Mouse (Mus musculus): Measurements from ENCODE around the gene Gipc2.

Gene Gipc2

DNA sequence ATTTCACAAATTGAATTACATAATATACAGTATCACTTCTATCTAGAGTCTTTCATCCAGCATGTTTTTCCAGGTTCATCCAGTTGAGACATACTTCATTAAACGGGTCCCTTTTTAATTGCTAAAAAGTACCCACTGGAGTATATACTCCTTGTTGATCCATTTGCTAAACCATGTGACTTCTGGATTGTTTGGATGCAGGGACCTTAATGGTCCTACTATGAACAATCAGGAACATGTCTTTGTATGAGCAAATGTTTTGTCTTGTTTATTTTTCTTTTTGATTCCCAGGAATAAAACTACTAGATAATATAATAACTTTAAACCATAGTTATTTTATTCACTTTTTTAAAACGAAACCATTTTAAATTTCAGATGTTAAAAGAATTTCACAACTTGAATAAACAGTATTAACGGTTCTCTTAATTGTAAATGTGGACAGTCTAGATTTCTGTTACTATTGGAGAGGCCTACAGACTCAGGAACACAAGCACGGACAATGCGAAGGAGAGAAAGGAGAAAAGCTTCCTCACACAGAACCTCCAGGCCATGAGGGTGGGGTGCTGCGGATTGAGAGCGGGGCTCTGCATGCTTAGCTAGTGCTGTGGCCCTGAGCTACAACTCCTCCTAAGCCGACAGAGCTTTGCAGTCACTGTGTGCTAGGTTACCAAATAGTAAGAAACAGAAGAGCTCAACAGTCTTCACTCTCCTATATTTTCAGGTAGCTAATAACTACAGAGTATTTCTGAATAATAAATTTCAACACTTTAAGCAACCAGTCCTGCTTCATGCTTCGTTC, 24.8 kb upstream of the Gipc2 start:
- DNase-seq (ENCODE audit: extremely low read depth, low read depth) = peak; percentile 66

DNA sequence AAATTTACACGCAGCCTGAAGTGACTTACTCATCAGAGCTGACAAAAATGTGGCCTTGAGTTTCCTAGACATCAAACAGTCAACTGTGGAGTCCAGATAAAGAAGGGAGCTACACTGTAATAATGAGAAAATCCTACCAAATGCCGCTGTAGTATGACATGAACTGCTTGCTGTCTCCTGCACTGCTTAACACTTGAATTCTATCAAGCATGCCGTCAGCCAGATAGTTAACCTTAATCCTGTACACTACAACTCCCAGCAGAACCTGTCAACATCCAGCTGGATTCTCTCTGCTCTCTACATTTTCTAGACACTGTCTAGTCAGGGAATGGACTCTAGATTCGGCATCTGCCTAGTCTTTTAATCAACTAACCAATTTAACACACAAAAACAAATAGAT, 23.3 kb upstream of the Gipc2 start:
- peak; percentile 51 for DNase-seq (ENCODE audit: extremely low read depth, low read depth)

DNA sequence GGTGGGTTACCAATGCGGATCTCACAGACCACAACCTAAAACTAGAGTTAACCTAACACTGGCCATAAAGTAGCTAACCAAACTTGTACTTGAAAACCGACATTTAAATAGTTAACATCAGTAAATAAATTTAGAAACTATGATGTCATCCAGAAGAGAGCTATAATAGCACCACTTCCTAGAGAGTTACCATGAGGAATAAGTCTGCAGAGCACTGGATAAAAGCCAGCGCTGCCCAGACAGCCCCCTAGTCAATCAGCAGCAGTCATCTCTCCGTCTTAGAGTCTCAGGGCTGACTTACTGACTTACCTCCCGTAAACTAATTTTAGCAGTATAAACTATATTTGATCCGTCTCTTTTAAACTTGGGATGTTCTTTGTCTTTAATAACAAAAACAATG, 20.1 kb upstream of the Gipc2 start:
- no peak for DNase-seq (ENCODE audit: extremely low read depth, low read depth)

DNA sequence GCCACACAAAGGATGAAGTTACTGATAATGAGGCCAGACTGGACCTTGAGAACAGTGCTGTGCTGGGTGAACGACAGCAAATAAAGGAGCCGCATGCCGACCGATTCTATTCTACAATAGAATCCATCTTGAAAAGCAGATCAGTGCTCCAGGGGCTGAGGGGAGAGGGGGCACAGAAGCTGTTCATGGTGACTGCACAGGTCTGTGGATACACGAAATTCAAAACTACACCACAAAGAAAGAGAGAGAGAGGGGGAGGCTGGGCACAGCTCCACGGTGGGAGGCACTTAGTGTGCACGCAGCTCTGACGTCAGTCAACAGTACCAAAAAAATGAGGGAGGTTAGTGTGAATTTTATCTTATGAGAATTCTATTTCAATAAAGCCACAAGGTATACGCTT, 17.5 kb upstream of the Gipc2 start:
- no peak for DNase-seq (ENCODE audit: extremely low read depth, low read depth)

DNA sequence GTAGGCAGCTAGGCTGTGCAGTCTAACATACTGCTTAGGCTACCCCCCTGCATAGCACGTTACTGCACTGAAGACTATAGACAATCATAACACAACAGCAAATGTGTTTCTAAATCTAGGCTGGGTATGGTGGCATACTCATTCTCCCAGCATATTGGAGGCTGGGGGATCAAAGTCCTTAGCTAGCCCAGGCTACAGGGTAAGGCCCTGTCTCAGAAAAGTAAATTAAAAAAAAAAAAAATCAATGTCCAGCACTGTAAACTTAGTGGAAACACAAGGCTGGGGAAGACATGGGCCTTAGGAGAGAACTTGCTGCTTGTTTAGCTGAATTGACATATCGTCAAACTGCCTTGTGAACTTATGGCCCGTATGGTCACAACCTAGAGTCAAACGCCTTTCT, 14.6 kb upstream of the Gipc2 start:
- DNase-seq (ENCODE audit: extremely low read depth, low read depth) = no peak

DNA sequence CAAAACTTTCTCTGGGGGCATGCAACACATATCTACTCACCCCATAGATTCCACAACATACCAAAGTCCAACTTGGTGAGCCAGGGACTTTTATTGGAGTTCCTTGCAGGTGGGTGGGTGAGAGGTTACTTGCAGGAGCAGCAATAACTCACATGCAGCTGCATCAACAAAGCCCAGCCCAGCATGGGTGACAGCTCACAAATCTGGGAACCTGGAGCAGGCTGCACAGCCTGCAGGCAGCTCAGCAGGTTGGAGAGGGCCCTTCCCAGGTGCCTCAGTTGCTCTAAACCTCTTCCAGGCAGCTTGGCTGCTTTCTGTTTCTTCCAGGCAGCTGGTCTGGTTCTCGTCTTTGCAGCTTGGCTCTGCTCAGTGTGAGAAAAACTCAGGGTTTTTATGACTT, 13.3 kb upstream of the Gipc2 start:
- no peak for DNase-seq (ENCODE audit: extremely low read depth, low read depth)

DNA sequence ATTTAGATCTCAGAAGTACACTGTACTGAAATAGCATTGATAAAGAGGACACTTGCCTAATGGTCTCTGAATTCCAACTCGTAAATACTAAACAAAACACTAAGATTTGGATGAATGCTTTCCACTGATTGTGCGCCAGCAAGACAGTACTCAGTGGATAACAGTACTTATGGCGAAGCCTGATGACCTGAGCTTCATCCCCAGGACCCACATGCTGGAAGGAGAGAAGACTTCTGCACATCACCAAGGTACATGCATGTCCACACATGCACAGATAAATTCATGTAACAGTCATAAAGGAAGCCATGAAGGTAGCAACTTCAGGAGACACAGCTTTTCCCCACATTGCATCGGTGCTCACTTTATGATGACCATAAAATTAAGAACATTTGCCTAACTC, 12.8 kb upstream of the Gipc2 start:
- no peak for DNase-seq (ENCODE audit: extremely low read depth, low read depth)

DNA sequence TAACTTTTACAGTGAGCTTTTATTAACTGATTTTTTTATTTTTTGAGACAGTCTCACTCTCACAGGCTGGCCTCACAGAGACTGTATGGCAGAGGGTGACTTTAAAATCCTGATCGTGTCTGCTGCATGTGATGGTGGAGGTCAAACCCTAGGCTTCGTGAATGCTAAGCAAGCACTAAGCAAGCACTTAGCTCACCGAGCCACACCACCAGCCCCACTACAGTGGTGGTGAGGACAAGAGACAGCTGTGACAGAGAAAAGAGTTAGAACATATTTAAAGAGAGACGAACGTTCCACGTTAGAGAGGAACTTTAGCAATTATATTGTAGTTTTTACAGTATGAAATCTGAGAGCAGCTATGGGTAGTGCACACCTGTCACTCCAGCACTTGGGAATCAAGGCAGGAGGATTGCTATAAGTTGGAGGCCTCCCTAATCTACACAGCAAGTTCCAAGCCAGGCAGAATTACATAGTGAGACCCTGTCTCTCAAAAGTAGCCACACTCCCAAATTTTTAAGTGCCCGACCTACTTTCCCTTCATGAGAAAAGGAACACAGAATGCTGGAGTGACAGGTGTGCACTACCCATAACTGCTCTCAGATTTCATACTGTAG, 6.4 kb upstream of the Gipc2 start:
- DNase-seq (ENCODE audit: extremely low read depth, low read depth) = no peak

DNA sequence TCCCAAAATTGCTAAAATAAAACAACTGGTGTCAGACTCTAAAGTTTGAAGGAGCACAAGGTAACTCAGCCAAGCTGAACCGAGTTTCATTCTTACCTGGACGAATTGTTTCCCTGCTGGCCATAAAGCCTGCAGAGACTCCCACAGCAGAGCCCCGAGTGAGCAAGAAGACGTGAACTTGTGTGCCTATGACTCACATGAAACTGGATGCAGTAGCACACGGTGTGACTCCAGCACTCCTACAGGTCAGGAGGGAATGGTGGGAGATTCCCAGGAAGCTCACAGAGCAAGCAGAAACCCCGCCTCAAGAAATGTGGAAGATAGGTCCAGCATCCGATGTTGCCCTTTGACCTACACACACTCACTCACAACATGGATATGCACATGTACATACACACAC, 5.8 kb upstream of the Gipc2 start:
- DNase-seq (ENCODE audit: extremely low read depth, low read depth) = no peak

DNA sequence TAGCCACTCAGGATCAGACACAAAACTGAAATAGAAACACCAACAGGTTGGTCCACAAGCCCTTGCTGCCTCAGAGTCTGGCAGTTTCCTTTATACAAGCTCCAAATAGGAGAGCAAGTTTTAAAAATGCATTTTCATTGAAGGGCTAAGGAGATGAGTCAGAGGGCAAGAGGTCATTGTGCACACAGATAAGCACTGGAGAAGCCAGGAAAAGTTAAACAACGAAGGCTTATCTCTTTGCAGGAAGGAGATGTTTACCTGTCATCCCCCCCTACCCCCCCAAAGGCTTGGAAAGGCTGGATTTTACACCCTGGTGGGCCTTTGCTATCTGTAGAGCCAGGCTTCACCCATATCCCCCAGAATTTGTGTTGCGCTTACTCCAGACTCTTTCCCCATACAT, 5.2 kb upstream of the Gipc2 start:
- no peak for DNase-seq (ENCODE audit: extremely low read depth, low read depth)

DNA sequence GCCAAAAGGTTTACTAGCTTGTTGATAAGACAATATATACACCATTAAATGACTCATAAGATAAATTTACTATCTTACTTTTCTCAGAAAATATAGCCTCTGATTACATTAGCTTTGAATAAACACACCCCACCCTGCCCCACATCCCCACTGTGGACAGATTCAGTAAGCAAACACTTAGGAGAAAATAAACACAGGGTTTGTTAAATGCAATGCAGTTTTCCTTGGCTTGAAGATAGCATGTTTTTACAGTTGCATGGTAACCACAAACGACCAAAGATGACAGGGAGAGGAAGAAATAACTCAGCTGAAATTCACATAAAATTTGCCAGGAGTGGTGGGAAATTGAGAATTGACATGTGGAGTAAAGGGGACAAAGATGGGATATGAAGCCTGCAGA, 4.4 kb upstream of the Gipc2 start:
- no peak for DNase-seq (ENCODE audit: extremely low read depth, low read depth)

DNA sequence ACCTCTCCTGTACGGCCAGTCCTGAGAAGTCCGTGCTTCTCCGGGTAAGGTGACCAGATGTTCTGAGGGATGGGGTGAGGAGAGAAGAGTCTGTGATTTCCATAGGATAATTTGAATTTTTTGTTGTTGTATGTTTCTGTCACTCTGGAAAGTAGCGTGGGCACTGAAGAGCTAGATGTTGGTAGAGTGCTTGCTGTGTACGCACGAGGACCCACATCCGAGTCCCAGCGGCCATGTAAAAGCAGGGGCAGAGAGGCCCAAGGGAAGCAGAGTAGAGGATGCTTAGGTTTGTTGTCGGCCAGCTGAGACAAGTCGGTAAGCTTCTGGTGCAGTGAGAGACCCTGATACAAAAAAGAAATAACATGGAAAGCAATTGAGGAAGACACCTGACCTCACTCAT, 2.0 kb upstream of the Gipc2 start:
- DNase-seq (ENCODE audit: extremely low read depth, low read depth) = no peak

DNA sequence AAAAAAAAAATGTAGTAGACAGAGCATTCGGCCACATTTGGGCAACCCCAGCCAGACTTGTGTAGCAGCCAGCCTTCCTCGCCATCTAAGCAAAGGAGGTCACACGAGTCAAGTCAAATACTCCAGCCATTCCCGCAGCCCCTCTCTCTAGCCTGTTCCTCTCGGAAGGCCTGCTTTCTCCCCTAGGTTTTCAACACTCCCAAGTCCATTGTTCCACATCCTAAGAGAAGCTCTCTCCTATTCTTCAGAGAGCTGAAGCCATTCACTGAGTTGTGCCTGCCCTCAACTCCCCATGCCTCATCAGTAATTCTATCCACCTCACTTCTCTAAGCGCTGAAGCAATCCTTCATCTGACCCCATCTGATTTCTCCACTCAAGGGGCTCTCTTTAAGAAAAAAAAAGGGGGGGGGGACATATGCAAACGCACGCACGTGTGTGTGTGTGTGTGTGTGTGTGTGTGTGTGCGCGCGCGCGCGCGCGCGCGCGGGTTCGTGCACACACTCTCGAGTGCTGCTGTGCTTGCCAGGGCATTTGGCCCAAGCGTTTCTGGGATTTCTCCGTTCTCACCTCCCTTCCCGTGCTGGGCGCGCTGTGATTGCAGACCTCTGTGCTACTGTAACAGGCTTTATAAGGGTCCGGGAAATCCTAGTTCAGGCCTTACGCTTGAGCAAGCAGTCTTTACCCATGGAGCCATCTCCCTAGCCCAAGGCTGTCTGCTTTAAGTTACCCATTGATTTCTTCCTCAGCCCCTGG, 845 bp upstream of the Gipc2 start:
- no peak for DNase-seq (ENCODE audit: extremely low read depth, low read depth)

DNA sequence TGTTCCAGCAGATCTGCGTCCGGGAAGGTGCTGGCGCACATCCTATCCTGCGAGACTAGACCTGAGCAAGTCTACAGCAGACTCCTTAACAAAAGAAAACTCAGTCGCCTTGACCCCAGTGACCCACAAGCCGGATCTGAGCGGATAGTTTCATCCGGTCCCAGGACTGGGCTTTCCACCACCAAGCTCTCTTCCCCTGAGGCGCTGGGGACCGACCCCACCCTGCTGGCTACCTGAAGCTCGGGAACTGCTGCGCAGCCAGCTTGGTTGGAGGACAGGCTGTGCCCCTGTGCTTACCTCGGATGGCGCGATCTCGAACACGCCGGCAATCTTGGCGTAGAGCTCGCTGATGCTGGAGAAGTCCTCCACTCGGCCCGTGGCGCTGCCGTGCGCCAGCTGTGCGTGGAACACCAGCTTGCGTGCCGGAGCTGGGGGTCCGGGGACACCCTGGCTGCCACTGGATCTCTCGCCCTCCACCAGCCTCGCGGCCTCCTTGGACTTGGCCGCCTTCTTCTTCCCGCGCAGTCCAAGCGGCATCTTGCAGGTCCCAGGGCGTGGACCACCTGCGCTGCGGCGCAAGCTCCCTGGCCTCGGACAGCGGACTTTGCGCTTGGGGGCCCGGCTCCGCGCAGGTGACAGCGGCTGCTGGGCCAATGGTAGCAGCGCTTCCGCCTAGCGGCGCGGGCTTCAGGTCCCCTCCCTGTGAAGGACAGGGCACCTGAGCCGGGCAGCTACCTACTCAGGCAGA, 505 bp downstream of the Gipc2 start:
- no peak for DNase-seq (ENCODE audit: extremely low read depth, low read depth)

DNA sequence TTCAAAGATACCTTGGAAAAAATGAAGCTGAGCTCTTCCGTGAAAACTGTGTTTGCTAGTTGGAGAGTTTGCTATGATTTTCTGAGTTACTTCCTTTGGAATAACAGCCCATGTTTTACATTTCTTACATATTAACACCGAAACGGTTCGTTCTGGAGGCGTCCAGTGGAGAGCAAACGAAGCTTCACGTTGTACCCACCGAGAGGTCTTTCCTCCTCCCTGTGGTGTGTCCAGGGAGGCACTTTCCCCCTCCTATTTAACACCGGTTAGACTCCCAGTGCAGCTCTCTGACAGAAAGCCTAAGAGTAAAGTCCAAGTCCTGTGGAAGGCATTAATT, 1.0 kb downstream of the Gipc2 start:
- DNase-seq (ENCODE audit: extremely low read depth, low read depth) = no peak

DNA sequence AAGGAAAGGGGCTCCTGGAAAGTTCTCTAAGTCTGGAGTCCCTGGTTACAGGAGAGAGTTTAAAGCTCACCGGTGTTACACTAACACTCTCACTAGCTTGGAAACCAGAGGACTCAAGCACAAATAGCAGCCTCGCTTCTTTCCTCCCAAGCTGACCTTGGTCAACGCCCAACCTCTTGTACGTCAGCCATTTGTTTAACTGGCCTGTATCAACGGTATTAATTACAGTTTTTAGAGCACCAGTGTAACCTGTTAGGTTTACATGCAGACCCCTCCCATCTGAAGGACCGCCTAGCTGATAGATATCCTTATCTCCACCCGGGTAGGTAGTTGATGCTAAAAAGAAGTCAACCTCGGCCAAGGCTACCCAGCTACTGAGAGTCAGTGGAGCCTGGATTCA, 2.7 kb downstream of the Gipc2 start:
- DNase-seq (ENCODE audit: extremely low read depth, low read depth) = no peak

DNA sequence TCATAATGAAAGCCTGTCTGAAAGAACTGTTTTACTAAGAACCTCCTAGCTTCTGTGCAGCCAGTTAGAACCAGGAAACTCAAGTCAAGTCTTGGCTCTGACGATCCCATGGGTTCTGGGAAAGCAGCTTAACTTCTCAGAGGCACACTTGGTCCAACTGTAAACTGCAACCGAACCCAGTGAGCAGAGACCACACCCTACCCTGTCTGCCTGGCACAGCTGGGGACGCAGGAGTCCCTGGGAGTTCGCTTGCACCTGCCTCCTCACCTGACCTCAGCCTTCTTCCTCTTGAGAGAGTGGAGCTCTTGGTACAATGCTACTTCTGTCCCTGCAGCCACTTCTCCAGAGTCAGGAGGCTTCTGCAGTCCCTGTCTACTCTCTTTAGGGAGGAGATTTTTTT, 5.4 kb downstream of the Gipc2 start:
- no peak for DNase-seq (ENCODE audit: extremely low read depth, low read depth)

DNA sequence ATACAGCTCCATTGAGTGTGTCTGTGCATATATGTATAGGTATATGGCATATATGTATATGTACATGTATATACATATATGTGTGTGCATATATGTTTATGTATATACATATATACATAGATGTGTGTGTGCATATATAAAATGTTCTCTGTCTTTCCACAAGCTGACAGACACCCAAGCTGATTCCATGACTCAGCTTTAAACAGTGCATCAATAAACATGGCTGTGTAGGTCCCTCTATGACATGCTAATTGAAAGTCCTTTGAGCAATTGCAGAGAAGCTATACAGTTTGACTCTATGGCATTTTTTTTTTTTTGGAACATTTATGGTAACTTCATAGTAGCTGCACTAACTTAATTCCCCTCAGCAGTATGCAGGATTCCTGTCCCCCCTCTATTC, 6.7 kb downstream of the Gipc2 start:
- no peak for DNase-seq (ENCODE audit: extremely low read depth, low read depth)

DNA sequence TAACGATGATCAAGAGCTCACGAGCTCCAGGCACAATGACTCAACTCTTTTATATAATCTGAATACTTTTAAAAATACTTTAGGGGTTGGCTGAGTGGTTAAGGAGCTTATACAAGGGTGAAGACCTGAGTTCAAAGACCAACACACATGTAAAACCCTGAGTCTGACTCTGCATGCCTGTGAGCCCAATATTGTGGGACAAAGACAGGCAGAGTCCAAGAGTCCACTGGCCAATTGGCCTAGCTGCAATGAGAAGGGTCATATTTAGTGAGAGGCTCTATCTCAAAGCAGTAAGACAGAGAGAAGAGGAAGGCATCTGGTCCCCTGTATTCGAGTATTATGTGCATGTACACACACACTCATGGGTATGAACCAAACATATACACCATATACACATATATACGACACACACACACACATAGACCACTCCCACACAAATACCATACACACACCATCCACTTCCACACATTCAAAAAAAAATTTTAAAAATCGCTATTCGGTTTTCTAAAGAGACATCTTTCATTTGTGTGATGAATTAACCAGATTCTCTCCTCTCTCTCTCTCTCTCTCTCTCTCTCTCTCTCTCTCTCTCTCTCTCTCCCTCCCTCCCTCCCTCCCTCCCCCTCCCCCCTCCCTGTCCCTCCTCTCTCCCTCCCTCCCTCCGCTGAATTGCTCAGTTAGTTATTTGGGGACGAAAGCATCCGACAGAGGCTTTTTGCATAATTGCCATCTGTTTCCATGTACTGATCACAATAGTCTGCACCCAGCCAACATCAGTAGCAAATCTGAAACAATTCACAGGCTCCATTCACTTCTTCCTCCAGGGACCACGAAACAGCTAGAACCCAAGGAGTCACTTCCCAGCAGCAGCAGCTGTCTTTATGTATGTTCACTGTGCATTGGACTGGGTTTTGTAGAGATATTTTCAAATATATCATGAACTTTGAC, 7.4 kb downstream of the Gipc2 start:
- DNase-seq (ENCODE audit: extremely low read depth, low read depth) = no peak

DNA sequence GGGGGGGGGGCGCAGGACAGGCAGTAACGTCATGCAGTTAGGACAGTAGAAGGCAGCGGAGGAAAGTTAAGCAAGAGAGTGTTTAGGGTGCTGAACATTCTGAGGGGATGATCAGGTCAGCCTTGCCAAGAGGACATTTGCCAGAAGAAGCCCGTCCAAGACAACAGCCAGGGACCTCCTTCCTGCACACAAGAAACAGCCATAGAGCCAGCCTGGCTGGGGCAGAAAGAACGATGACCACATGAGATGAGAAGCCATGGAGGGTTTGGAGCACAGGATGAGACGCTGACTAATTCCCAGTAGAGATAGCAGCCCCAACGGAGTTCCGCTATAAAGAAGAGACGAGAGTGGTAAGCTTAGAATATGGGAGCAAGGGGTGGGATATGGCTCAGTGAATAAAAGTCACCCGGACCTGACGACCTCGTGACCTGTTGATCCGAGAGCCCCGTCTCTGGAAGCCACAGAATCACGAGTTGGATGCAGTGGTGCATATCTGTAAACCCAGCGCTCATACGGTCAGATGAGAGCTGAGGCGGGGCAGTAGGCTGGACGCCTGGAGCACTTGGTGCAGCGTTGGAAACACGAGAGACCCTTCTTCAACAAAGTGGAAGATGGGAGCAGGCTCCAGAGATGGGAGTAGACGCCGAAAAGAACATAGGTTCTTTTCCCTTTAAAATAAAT, 9.1 kb downstream of the Gipc2 start:
- no peak for DNase-seq (ENCODE audit: extremely low read depth, low read depth)

Measured in MEL-GATA-1-ER (cell line).